Mouse (Mus musculus) limb, embryonic 14.5 days (tissue): ENCODE data around the gene Fastkd1. TPM values are rescaled to one million over a fixed set of nuclear protein-coding genes. Genes with fewer than 3 reads are reported as not detected.

ENCODE experiments used
- ATAC-seq: fragments of 200-750 bp; cut with Nextera tagmentation; 2 replicates; pipeline ENCODE4 v1.8.0; 2017; ENCODE audit warnings: low read depth, moderate number of reproducible peaks, moderate TSS enrichment; ENCODE audit not compliant: low FRiP score
- DNase-seq: peaks from one replicate; pipeline ENCODE4 v3.0.0-alpha.2; 2015; ENCODE audit warnings: low spot score
- H3K27ac ChIP-seq: fragments of 300-500 bp; sonication (generic); replicated peaks from 2 replicates; pipeline ENCODE4 v1.5.1; 2014; ENCODE audit warnings: low read depth, mild to moderate bottlenecking, low read length, moderate library complexity, mixed read lengths
- H3K27me3 ChIP-seq: fragments of 300-500 bp; sonication (generic); 2 replicates; pipeline ENCODE4 v1.6.1; 2014; ENCODE audit warnings: low read length, mixed read lengths; ENCODE audit not compliant: control insufficient read depth, insufficient read depth
- H3K36me3 ChIP-seq: fragments of 300-500 bp; sonication (generic); 2 replicates; pipeline ENCODE4 v1.6.1; 2014; ENCODE audit warnings: mild to moderate bottlenecking, low read length, moderate library complexity, mixed read lengths; ENCODE audit not compliant: control insufficient read depth, insufficient read depth
- H3K4me1 ChIP-seq: fragments of 300-500 bp; sonication (generic); 2 replicates; pipeline ENCODE4 v1.6.1; 2014; ENCODE audit warnings: antibody characterized with exemption, low read length, mixed read lengths; ENCODE audit not compliant: control insufficient read depth, insufficient read depth
- H3K4me2 ChIP-seq: fragments of 300-500 bp; sonication (generic); replicated peaks from 2 replicates; pipeline ENCODE4 v1.6.1; 2014; ENCODE audit warnings: low read depth, mild to moderate bottlenecking, low read length, moderate library complexity; ENCODE audit not compliant: severe bottlenecking
- H3K4me3 ChIP-seq: fragments of 300-500 bp; sonication (generic); replicated peaks from 2 replicates; pipeline ENCODE4 v1.5.1; 2014; ENCODE audit warnings: low read length
- H3K9ac ChIP-seq: fragments of 300-500 bp; sonication (generic); 2 replicates; pipeline ENCODE4 v1.6.1; 2014; ENCODE audit warnings: mild to moderate bottlenecking, low read depth, low read length, moderate library complexity; ENCODE audit not compliant: severe bottlenecking
- H3K9me3 ChIP-seq: fragments of 300-500 bp; sonication (generic); 2 replicates; pipeline ENCODE4 v1.6.1; 2016; ENCODE audit warnings: low read length; ENCODE audit not compliant: control insufficient read depth
- POLR2A ChIP-seq: fragments of 200-500 bp; IDR thresholded peaks from 2 replicates; pipeline ENCODE4 v1.8.0; 2012; ENCODE audit warnings: inconsistent platforms, mild to moderate bottlenecking, moderate library complexity, borderline replicate concordance; ENCODE audit not compliant: insufficient read depth, insufficient read length; ENCODE audit errors: extremely low read depth
- WGBS: fragments of 180-500 bp; shearing (Covaris S2); extraction: QIAGEN DNeasy Blood & Tissue Kit; methylation state at CpG from one replicate; pipeline ENCODE4 v1.1.7; 2014; 5-methylcytosine and 5-hydroxymethylcytosine counted together
- polyA plus RNA-seq, 2 experiments: library from polyadenylated mRNA; depleted of rRNA in 1 of 2; stranded (reverse) in 1 of 2; unstranded in 1 of 2; fragments of >200 nt; fragmentation: Nextera tagmentation in 1 of 2; extraction: Ambion mirVana in 1 of 2; gene quantifications; 2 replicates each; pipeline versions ENCODE4 v1.2.1 to v1.2.3; 2012 to 2014

The Fastkd1 gene
- polyA plus RNA-seq, 2 experiments: 12.3 to 13.0 TPM

DNA sequence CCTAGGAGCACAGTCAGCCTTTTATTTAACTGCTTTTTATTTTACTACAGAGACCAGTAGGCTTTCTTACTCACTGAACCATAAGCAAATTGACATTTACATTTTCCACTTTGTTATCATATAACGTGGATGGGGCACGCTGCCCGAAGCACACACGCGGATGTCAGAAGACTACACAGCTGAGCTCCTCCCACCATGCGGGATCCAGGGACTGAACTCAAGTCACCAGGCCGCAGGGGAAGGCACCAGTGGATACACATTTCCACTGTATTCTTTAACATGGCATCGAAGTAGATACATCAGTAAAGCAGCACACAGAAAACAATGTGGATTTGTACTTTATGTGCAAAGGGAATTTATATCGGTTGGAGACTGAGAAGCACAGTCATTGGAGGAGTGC, 38.0 kb downstream of the Fastkd1 start:
- H3K4me2 ChIP-seq: no peak overlapping the region
- no peak overlapping the region for H3K9ac ChIP-seq
- H3K9me3 ChIP-seq: no peaks in the 10 kb centered on the region
- H3K4me1 ChIP-seq: no peaks in the 10 kb centered on the region
- no peak for TF ChIP-seq POLR2A
- no peak for DNase-seq
- peaks cover 4% of the 10 kb centered on the region for H3K36me3 ChIP-seq
- no peak overlapping the region for H3K4me3 ChIP-seq
- WGBS: 91% methylated on average over 9 of the region's 9 CpGs
- no peak for ATAC-seq
- H3K27me3 ChIP-seq: no peaks in the 10 kb centered on the region
- no peak overlapping the region for H3K27ac ChIP-seq

DNA sequence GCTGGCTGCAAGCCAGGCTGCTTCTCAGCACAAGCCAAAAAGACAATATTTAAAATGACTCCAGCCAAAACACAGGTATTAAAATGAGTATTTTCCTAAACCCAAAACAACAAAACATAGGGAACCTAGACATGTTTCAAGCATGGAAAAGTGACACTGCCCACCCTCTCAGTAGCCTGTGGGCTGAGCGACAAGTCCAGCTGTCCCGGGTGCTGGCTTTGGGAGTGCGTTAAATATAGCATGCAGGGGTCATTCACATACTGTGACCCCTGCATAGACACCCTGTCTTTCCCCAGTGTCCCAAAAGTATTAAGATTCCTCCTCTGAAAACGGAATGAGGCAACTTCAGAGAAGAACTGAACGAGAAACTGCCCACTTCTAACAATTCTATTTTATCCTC, 39.6 kb downstream of the Fastkd1 start:
- TF ChIP-seq POLR2A: no peak
- DNase-seq (peak; percentile 12), ATAC-seq (peak; percentile 53; the same call in 1 of the 2 replicates)
- Histone ChIP-seq H3K4me2 (no peak overlapping the region), H3K27me3 (no peaks in the 10 kb centered on the region), H3K27ac (no peak overlapping the region), H3K9ac (no peak overlapping the region), H3K4me3 (no peak overlapping the region), H3K9me3 (no peaks in the 10 kb centered on the region), H3K4me1 (no peaks in the 10 kb centered on the region), H3K36me3 (peaks cover 4% of the 10 kb centered on the region; the same call in 1 of the 2 replicates)
- 78% methylated on average over 5 of the region's 5 CpGs for WGBS

DNA sequence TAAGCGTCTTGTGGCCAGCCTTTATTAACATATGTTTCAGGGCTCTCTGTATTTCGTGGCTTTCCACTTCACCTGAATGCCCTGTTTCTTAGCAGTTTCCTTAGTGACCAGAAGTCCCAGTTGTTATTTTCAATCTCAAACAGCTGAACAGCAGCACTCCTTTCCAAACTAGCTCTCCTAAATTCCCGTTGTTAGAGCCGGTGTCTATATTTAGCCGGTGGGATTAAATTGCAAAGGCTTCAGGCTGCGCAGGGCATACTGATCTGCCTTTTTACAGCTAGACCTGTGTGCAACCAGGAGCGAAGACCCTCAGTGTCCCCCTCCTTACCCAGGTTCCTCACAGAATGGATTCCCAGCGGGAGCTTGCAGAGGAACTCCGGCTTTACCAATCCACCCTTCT, 43.5 kb downstream of the Fastkd1 start, which contains the start of gene Klhl41:
TSS of gene Klhl41 (plus strand) at position 268 of the 400 bp plus-strand sequence.
- DNase-seq: peak; percentile 3
- H3K9ac ChIP-seq: no peak within 1 kb of the TSS
- 0 out of 2 replicates have a peak within 1 kb of the TSS, but pooled peaks have one; percentile 13 for H3K27ac ChIP-seq
- 72% methylated on average over 9 of the region's 9 CpGs for WGBS
- no peak for TF ChIP-seq POLR2A
- H3K4me1 ChIP-seq: no peaks in the 10 kb centered on the region
- peaks cover 11% of the 10 kb centered on the region; the same call in 1 of the 2 replicates for H3K36me3 ChIP-seq
- H3K4me2 ChIP-seq: no peak within 1 kb of the TSS
- H3K27me3 ChIP-seq: no peaks in the 10 kb centered on the region
- ATAC-seq: peak; percentile 32; the same call in 1 of the 2 replicates
- no peak within 1 kb of the TSS for H3K4me3 ChIP-seq
- H3K9me3 ChIP-seq: no peaks in the 10 kb centered on the region

DNA sequence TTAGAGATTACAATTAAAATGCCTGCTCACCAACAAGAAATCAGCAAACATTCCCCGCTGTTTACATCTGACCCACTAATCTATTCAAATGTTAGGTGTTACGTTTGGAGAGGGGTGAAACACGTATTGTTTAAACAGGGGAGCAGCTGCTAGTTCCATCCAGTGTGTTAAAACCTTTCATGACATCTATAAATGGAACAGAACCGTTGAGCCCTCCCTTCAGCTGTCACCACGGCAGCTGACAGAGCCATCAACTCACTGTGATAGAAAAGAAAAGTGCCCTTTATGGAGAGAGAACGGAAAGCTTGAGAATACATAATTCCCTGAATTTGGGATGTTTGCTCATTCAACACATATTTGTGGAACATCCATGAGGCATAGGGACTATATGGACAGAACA, 44.9 kb downstream of the Fastkd1 start:
- H3K27ac ChIP-seq: 0 out of 2 replicates have a peak overlapping the region, but pooled peaks have one; percentile 1
- H3K27me3 ChIP-seq: no peaks in the 10 kb centered on the region
- DNase-seq: peak; percentile 41
- H3K36me3 ChIP-seq: peaks cover 16% of the 10 kb centered on the region
- no peak overlapping the region for H3K4me3 ChIP-seq
- no peaks in the 10 kb centered on the region for H3K9me3 ChIP-seq
- H3K9ac ChIP-seq: no peak overlapping the region
- WGBS: 78% methylated on average over 6 of the region's 6 CpGs
- no peaks in the 10 kb centered on the region for H3K4me1 ChIP-seq
- ATAC-seq: no peak; the same call in 1 of the 2 replicates
- H3K4me2 ChIP-seq: no peak overlapping the region
- no peak for TF ChIP-seq POLR2A

DNA sequence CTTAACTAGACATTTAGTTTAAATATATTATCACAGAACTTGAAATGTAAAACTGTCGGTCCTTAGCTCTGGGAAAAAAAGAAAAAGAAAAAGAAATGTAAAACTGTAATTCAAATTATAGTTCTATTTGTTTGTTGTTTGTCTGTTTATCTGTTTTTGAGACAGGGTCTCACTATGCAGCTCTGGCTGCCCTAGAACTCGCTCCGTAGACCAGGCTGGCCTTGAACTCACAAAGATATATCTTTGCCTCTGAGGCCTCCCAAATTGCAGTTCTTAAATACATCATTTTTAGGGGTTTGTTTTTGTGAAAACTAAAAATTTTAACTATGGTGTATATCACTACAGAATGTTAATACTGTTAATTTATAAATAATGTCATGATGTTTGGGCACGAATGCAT, 45.7 kb downstream of the Fastkd1 start:
- no peak overlapping the region for H3K4me3 ChIP-seq
- 92% methylated on average over 4 of the region's 4 CpGs for WGBS
- no peak for ATAC-seq
- no peaks in the 10 kb centered on the region for H3K27me3 ChIP-seq
- no peak overlapping the region for H3K27ac ChIP-seq
- H3K9ac ChIP-seq: no peak overlapping the region
- no peaks in the 10 kb centered on the region for H3K4me1 ChIP-seq
- H3K36me3 ChIP-seq: peaks cover 17% of the 10 kb centered on the region
- no peak for TF ChIP-seq POLR2A
- no peaks in the 10 kb centered on the region for H3K9me3 ChIP-seq
- no peak for DNase-seq
- no peak overlapping the region for H3K4me2 ChIP-seq
